Mouse (Mus musculus) kidney, embryonic 16.5 days (tissue): ENCODE data around the gene Mief1. TPM values are rescaled to one million over a fixed set of nuclear protein-coding genes. Genes with fewer than 3 reads are reported as not detected.
A peak's percentile ranks its signal among the peaks of the same experiment; 100 is the strongest.

Experiments
- ATAC-seq: fragments of 200-750 bp; cut with Nextera tagmentation; 2 replicates; pipeline ENCODE4 v1.8.0; 2017; ENCODE audit warnings: moderate TSS enrichment; ENCODE audit not compliant: low FRiP score, low TSS enrichment
- H3K27ac ChIP-seq: fragments of 300-500 bp; sonication (generic); 2 replicates; pipeline ENCODE4 v1.5.1; 2014; ENCODE audit warnings: low read length
- H3K27me3 ChIP-seq: fragments of 300-500 bp; sonication (generic); 2 replicates; pipeline ENCODE4 v1.6.1; 2014; ENCODE audit warnings: low read length, control low read depth, mixed read lengths; ENCODE audit not compliant: insufficient read depth
- H3K36me3 ChIP-seq: fragments of 300-500 bp; sonication (generic); 2 replicates; pipeline ENCODE4 v1.6.1; 2014; ENCODE audit warnings: low read length, control low read depth, mixed read lengths; ENCODE audit not compliant: insufficient read depth
- H3K4me1 ChIP-seq: fragments of 300-500 bp; sonication (generic); 2 replicates; pipeline ENCODE4 v1.6.1; 2014; ENCODE audit warnings: low read length, control low read depth, mixed read lengths; ENCODE audit not compliant: insufficient read depth
- H3K4me2 ChIP-seq: fragments of 300-500 bp; sonication (generic); replicated peaks from 2 replicates; pipeline ENCODE4 v1.6.1; 2014; ENCODE audit warnings: low read depth, low read length
- H3K4me3 ChIP-seq: fragments of 300-500 bp; sonication (generic); 2 replicates; pipeline ENCODE4 v1.5.1; 2014; ENCODE audit warnings: mild to moderate bottlenecking, low read length
- H3K9ac ChIP-seq: fragments of 300-500 bp; sonication (generic); replicated peaks from 2 replicates; pipeline ENCODE4 v1.6.1; 2014; ENCODE audit warnings: low read length
- H3K9me3 ChIP-seq: fragments of 300-500 bp; sonication (generic); 2 replicates; pipeline ENCODE4 v1.6.1; 2016; ENCODE audit warnings: low read length, control low read depth
- WGBS: fragments of 180-500 bp; shearing (Covaris S2); extraction: QIAGEN DNeasy Blood & Tissue Kit; methylation state at CpG from one replicate; pipeline ENCODE4 v1.1.7; 2014; 5-methylcytosine and 5-hydroxymethylcytosine counted together
- polyA plus RNA-seq: library from polyadenylated mRNA; unstranded; fragments of >200 nt; fragmentation: Nextera tagmentation; extraction: Ambion mirVana; gene quantifications from 2 replicates; pipeline ENCODE4 v1.2.1, GENCODE M21; 2015

Gene Mief1
- polyA plus RNA-seq, 1 experiment from 2014 or later = 36.3 TPM

DNA sequence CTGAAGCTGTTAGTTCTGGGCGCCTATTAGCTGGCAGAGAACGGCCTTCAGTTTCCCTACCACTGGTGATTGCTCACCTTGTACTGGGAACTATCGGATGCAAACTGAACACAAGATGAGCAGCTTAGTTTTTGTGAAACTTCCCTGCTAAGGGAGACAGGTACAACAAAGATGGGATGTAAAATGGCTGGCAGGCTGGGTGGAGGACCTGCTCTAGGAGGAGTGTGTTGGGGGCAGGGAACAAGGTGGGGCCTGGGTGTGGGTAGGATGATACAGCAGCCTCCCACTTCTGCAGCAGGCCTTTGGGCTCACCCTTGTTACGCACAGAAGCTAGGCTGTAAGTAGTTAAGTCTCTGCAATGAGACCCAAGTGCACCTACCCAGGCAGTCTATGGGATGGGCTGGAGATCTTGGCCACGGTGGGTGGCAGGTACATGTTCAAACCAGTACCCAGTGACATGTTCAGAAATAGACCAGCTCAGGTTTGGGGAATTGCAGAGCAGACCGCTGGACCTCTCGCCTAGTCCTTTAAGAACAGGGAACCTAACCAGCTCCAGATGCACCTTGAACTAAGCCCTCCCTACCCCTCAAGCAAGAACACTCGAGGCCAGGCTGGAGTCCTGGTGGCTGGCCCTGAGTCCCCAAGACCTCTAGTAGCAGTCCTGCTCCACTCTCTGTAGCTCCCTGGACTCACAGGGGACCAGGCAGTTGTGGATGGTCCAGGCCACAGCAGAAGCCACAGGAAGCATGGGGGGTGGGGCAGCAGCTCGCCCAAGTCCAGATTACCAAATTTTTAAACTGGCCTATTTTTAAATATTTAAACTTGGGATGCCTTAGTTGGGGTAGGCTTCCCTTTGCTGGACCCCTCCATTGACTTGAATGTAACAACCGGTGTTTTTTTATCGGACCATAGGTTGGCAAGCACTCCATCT lies 24.7 kb downstream of the Mief1 start:
- peaks cover 31% of the 10 kb centered on the region for H3K36me3 ChIP-seq
- H3K9ac ChIP-seq = no peak overlapping the region
- H3K27me3 ChIP-seq = no peaks in the 10 kb centered on the region
- peak overlapping the region; percentile 99 for H3K27ac ChIP-seq
- peaks cover 32% of the 10 kb centered on the region for H3K4me1 ChIP-seq
- whole genome bisulfite sequencing = 62% methylated on average over 11 of the region's 11 CpGs
- H3K4me3 ChIP-seq = no peak overlapping the region
- no peak overlapping the region for H3K4me2 ChIP-seq
- no peak for ATAC-seq
- no peaks in the 10 kb centered on the region for H3K9me3 ChIP-seq

- Histone ChIP-seq H3K36me3 (peaks cover 31% of the 10 kb centered on the region), H3K4me2 (no peak overlapping the region), H3K9ac (no peak overlapping the region), H3K9me3 (no peaks in the 10 kb centered on the region), H3K27ac (no peak overlapping the region), H3K4me1 (peaks cover 25% of the 10 kb centered on the region), H3K27me3 (no peaks in the 10 kb centered on the region), H3K4me3 (no peak overlapping the region)
- WGBS = 80% methylated on average over 8 of the region's 8 CpGs
- ATAC-seq = no peak
Observed at GRCm38 (mm10) chr15:80259406-80260045, 25.7 kb downstream of the Mief1 start.

DNA sequence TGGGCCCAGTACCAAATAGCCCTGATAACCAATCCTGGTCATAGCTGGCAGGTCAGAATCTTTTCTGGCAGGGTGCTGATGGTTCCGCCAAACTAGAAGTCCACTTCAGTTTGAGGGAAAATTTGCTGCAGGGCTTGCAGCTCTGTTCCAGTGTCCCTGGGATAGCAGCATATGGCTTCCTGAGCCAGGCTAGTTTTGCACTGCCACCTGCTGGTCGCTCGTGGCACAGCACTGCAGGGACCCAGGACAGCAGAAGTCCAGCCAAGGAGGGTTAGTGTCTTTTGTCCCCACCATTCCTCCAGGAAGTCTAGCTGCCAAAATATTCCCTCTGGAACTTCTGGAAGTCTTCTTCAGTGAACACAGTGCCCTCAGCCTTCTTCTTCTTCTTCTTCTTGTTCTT lies 26.9 kb downstream of the Mief1 start:
- Histone ChIP-seq H3K9me3 (no peaks in the 10 kb centered on the region), H3K27me3 (no peaks in the 10 kb centered on the region), H3K27ac (no peak overlapping the region), H3K9ac (no peak overlapping the region), H3K4me2 (no peak overlapping the region), H3K4me1 (peaks cover 25% of the 10 kb centered on the region), H3K4me3 (no peak overlapping the region), H3K36me3 (peaks cover 31% of the 10 kb centered on the region)
- ATAC-seq = no peak
- 8% methylated on average over 3 of the region's 3 CpGs for WGBS

GRCm38 (mm10) chr15:80261100-80261499 lies 27.3 kb downstream of the Mief1 start:
- peaks cover 25% of the 10 kb centered on the region for H3K4me1 ChIP-seq
- no peaks in the 10 kb centered on the region for H3K27me3 ChIP-seq
- H3K4me3 ChIP-seq = no peak overlapping the region
- peaks cover 29% of the 10 kb centered on the region for H3K36me3 ChIP-seq
- no peaks in the 10 kb centered on the region for H3K9me3 ChIP-seq
- H3K27ac ChIP-seq = no peak overlapping the region
- ATAC-seq = no peak
- 75% methylated on average over 7 of the region's 7 CpGs for WGBS
- no peak overlapping the region for H3K9ac ChIP-seq
- no peak overlapping the region for H3K4me2 ChIP-seq

GRCm38 (mm10) chr15:80263610-80264575 lies 30.1 kb downstream of the Mief1 start, which contains the start of gene Rps19bp1:
Rps19bp1 (minus strand) TSS chr15:80264315.
- Histone ChIP-seq H3K36me3 (peaks cover 6% of the 10 kb centered on the region; the same call in 1 of the 2 replicates), H3K9ac (peak within 1 kb of the TSS; percentile 93), H3K4me3 (peak within 1 kb of the TSS; percentile 93), H3K27ac (peak within 1 kb of the TSS; percentile 8), H3K4me2 (peak within 1 kb of the TSS; percentile 85), H3K27me3 (no peaks in the 10 kb centered on the region), H3K4me1 (peaks cover 12% of the 10 kb centered on the region), H3K9me3 (no peaks in the 10 kb centered on the region)
- peak; percentile 95 for ATAC-seq
- WGBS = under 1% methylated on average over 64 of the region's 66 CpGs

DNA sequence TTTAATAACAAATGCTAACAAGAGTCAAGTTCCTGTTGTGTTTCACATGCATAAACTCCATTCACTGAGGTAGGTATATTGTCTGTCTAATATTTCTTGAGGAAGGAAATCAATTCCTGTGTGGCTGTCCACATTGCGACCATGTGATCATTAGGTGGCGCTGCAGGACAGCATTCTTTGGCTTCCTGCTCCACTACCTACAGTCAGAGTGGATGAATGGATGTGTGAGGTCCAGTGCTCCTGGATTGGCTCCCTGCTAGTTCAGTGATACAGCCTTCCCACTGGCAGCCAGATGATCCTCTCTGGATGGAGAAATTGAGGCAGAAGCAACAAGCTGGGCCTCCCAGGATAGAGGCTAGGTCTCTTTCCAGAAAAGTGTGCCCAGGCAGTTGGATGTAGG lies 32.5 kb downstream of the Mief1 start:
- no peak overlapping the region for H3K4me2 ChIP-seq
- ATAC-seq = no peak; the same call in 1 of the 2 replicates
- H3K4me1 ChIP-seq = peaks cover 12% of the 10 kb centered on the region
- no peak overlapping the region for H3K4me3 ChIP-seq
- no peaks in the 10 kb centered on the region for H3K27me3 ChIP-seq
- H3K9me3 ChIP-seq = peaks cover 8% of the 10 kb centered on the region; the same call in 1 of the 2 replicates
- 0 out of 2 replicates have a peak, but pooled peaks cover 6% of the 10 kb centered on the region for H3K36me3 ChIP-seq
- H3K9ac ChIP-seq = no peak overlapping the region
- WGBS = 0% methylated on average over 2 of the region's 2 CpGs
- no peak overlapping the region for H3K27ac ChIP-seq

DNA sequence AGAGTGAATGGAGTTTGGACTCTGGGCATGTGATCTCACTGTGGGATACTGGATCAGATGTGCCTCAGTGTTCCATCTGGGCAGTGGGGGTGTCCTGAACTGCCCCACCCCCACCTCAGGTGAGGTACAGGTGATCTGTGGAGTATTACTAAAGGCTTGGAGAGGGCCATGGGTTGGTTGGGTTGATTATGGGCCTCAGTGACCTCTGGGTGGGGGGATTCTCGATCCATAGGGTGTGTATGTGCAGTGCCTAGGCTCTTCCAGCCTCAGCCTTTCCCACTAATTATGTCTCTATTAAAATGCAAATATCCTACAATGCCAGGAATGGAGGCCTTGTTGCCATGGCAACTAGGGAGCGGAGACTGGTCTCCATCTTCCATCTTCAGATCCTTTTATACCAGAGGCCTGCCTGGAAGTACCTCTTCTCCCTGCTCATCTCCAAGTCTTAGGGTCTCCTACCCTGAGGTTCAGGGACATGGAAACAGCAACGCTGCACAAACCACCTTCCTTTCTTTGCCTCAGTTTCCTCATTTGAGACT lies 38.1 kb downstream of the Mief1 start:
- H3K4me3 ChIP-seq = no peak overlapping the region
- no peak overlapping the region for H3K9ac ChIP-seq
- H3K4me2 ChIP-seq = no peak overlapping the region
- H3K27ac ChIP-seq = no peak overlapping the region
- H3K36me3 ChIP-seq = no peaks in the 10 kb centered on the region
- ATAC-seq = no peak
- peaks cover 8% of the 10 kb centered on the region; the same call in 1 of the 2 replicates for H3K9me3 ChIP-seq
- H3K4me1 ChIP-seq = no peaks in the 10 kb centered on the region
- no peaks in the 10 kb centered on the region for H3K27me3 ChIP-seq
- 88% methylated on average over 3 of the region's 3 CpGs for WGBS

- no peak for ATAC-seq
- no peaks in the 10 kb centered on the region for H3K27me3 ChIP-seq
- H3K9me3 ChIP-seq = no peaks in the 10 kb centered on the region
- H3K4me2 ChIP-seq = no peak overlapping the region
- H3K27ac ChIP-seq = no peak overlapping the region
- H3K9ac ChIP-seq = no peak overlapping the region
- no peaks in the 10 kb centered on the region for H3K36me3 ChIP-seq
- WGBS = 43% methylated on average over 9 of the region's 9 CpGs
- no peak overlapping the region for H3K4me3 ChIP-seq
- no peaks in the 10 kb centered on the region for H3K4me1 ChIP-seq
Observed at GRCm38 (mm10) chr15:80277107-80277506, 43.3 kb downstream of the Mief1 start.

GRCm38 (mm10) chr15:80277625-80278024 lies 43.8 kb downstream of the Mief1 start:
- Histone ChIP-seq H3K4me1 (no peaks in the 10 kb centered on the region), H3K9ac (no peak overlapping the region), H3K27me3 (no peaks in the 10 kb centered on the region; the same call in 1 of the 2 replicates), H3K4me2 (no peak overlapping the region), H3K27ac (no peak overlapping the region), H3K9me3 (no peaks in the 10 kb centered on the region), H3K4me3 (no peak overlapping the region), H3K36me3 (no peaks in the 10 kb centered on the region)
- 3% methylated on average over 6 of the region's 6 CpGs for WGBS
- ATAC-seq = no peak
